Mouse (Mus musculus): Measurements from ENCODE around the gene Kcna5. TPM values are rescaled to one million over a fixed set of nuclear protein-coding genes. Genes with fewer than 3 reads are reported as not detected.
A peak's percentile ranks its signal among the peaks of the same experiment; 100 is the strongest.

Gene Kcna5
- polyA plus RNA-seq, 1 experiment, result 1.4 TPM

- TF ChIP-seq CTCF (IDR thresholded peaks at IDR 0.05; ENCODE audit: insufficient read depth, low read length) (no peak), POLR2A (IDR thresholded peaks at IDR 0.05; ENCODE audit: borderline replicate concordance, extremely low read depth, low read depth, low read length) (no peak)
- Histone ChIP-seq H3K4me1 (ENCODE audit: control insufficient read depth, insufficient read depth, low read length) (no peaks in the 10 kb centered on the region), H3K4me3 (replicated peaks; ENCODE audit: extremely low read depth, low read depth, low read length) (no peak overlapping the region)
- WGBS, result 78% methylated on average over 4 of the region's 4 CpGs
- no peak for DNase-seq
Observed at GRCm38 (mm10) chr6:126542724-126543123, 7.5 kb upstream of the Kcna5 start.

GRCm38 (mm10) chr6:126537512-126537911, 2.3 kb upstream of the Kcna5 start:
- TF ChIP-seq POLR2A (IDR thresholded peaks at IDR 0.05; ENCODE audit: borderline replicate concordance, extremely low read depth, low read depth, low read length) (no peak), CTCF (IDR thresholded peaks at IDR 0.05; ENCODE audit: insufficient read depth, low read length) (no peak)
- WGBS, result 53% methylated on average over 2 of the region's 2 CpGs
- Histone ChIP-seq H3K4me3 (replicated peaks; ENCODE audit: extremely low read depth, low read depth, low read length) (no peak overlapping the region), H3K4me1 (ENCODE audit: control insufficient read depth, insufficient read depth, low read length) (no peaks in the 10 kb centered on the region)
- no peak for DNase-seq

GRCm38 (mm10) chr6:126536926-126537325, 1.7 kb upstream of the Kcna5 start:
- 67% methylated on average over 4 of the region's 4 CpGs for WGBS
- TF ChIP-seq CTCF (IDR thresholded peaks at IDR 0.05; ENCODE audit: insufficient read depth, low read length) (no peak), POLR2A (IDR thresholded peaks at IDR 0.05; ENCODE audit: borderline replicate concordance, extremely low read depth, low read depth, low read length) (no peak)
- no peak for DNase-seq
- Histone ChIP-seq H3K4me3 (replicated peaks; ENCODE audit: extremely low read depth, low read depth, low read length) (no peak overlapping the region), H3K4me1 (ENCODE audit: control insufficient read depth, insufficient read depth, low read length) (no peaks in the 10 kb centered on the region)

GRCm38 (mm10) chr6:126535911-126536270, 679 bp upstream of the Kcna5 start:
- H3K4me1 ChIP-seq (ENCODE audit: control insufficient read depth, insufficient read depth, low read length), result no peaks in the 10 kb centered on the region
- H3K4me3 ChIP-seq (replicated peaks; ENCODE audit: extremely low read depth, low read depth, low read length), result no peak overlapping the region
- 35% methylated on average over 1 of the region's 1 CpGs for WGBS
- DNase-seq, result no peak
- TF ChIP-seq POLR2A (IDR thresholded peaks at IDR 0.05; ENCODE audit: borderline replicate concordance, extremely low read depth, low read depth, low read length) (no peak), CTCF (IDR thresholded peaks at IDR 0.05; ENCODE audit: insufficient read depth, low read length) (no peak)

DNA sequence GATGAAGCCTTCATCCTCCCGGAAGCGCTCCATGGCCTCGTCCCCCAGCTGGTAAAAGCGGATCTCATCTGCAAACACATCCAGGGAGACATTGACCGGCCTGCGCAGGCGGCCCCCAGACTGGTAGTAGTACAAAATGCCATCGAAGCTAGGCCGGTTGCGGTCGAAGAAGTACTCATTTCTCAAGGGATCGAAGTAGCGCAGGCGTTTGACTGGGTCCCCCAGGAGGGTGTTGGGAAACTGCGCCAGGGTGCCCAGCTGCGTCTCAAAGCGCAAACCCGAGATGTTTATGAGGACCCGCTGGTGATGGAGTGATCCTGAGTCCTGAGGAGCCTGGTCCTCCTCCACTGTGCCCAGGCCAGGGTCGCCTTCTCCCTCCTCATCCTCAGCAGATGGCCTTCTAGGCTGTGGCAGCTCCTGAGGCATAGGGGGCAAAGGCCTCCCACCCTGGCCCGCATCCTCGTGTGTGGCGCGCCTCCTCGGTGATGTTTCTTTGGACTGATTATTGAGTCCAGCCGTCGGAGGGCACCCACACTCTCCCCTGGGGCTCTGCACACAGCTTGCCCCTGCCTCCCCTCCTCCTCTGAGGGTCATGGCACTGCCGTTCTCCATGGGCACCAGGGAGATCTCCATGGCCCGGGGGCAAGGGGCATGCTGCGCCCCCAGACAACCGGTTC, 543 bp downstream of the Kcna5 start:
- TF ChIP-seq POLR2A (IDR thresholded peaks at IDR 0.05; ENCODE audit: borderline replicate concordance, extremely low read depth, low read depth, low read length) (no peak), CTCF (IDR thresholded peaks at IDR 0.05; ENCODE audit: insufficient read depth, low read length) (no peak)
- H3K4me3 ChIP-seq (replicated peaks; ENCODE audit: extremely low read depth, low read depth, low read length), result no peak overlapping the region
- DNase-seq, result no peak
- no peaks in the 10 kb centered on the region for H3K4me1 ChIP-seq (ENCODE audit: control insufficient read depth, insufficient read depth, low read length)
- 28% methylated on average over 31 of the region's 31 CpGs for WGBS

DNA sequence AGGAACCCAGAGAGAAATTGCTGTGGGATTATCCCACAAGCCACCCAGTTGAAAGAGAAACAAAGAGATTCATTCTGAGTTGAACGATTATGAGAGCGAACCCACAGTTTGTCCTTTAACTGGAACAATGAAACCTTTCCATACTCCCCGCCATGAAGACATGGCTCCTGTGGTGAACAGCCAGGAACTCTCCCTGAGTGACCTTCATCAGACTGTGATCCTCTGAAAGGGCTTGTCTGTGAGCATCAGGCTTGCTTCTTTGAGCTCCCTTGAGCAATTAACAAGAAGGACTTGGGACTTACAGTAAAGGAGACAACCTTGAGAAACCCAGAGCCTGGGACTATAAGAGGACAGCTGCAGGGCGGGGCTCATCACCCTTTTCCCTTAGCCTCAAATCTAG, 3.9 kb downstream of the Kcna5 start:
- no peak for DNase-seq
- Histone ChIP-seq H3K4me1 (ENCODE audit: control insufficient read depth, insufficient read depth, low read length) (no peaks in the 10 kb centered on the region), H3K4me3 (replicated peaks; ENCODE audit: extremely low read depth, low read depth, low read length) (no peak overlapping the region)
- no peak for TF ChIP-seq POLR2A (IDR thresholded peaks at IDR 0.05; ENCODE audit: borderline replicate concordance, extremely low read depth, low read depth, low read length)
- no peak for TF ChIP-seq CTCF (IDR thresholded peaks at IDR 0.05; ENCODE audit: insufficient read depth, low read length)
- 81% methylated on average over 4 of the region's 4 CpGs for WGBS

DNA sequence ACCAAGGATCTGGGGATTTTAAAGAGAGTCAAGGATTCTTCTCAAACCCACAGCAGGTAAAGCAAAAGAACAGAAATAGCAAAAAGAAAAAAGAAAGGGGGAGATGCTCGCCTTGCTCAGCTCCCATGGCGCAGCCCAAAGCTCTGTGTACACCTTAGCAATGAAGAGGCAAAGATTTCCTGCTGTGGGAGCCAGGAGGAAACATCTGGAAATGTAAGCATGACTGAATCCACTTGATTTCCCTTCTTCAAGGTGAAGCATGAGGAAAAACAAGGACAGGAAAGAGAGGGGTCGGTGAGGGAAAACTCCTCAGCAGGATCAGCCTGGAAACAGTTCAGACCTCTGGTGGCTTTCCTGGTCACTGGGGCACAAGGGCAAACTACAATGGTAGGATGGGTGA, 5.2 kb downstream of the Kcna5 start:
- H3K4me3 ChIP-seq (replicated peaks; ENCODE audit: extremely low read depth, low read depth, low read length), result no peak overlapping the region
- 50% methylated on average over 3 of the region's 3 CpGs for WGBS
- TF ChIP-seq CTCF (IDR thresholded peaks at IDR 0.05; ENCODE audit: insufficient read depth, low read length) (no peak), POLR2A (IDR thresholded peaks at IDR 0.05; ENCODE audit: borderline replicate concordance, extremely low read depth, low read depth, low read length) (no peak)
- no peaks in the 10 kb centered on the region for H3K4me1 ChIP-seq (ENCODE audit: control insufficient read depth, insufficient read depth, low read length)
- no peak for DNase-seq

GRCm38 (mm10) chr6:126514720-126515119, 20.5 kb downstream of the Kcna5 start:
- WGBS, result 28% methylated on average over 10 of the region's 10 CpGs
- Histone ChIP-seq H3K4me1 (ENCODE audit: control insufficient read depth, insufficient read depth, low read length) (no peaks in the 10 kb centered on the region), H3K4me3 (replicated peaks; ENCODE audit: extremely low read depth, low read depth, low read length) (no peak overlapping the region)
- no peak for DNase-seq
- TF ChIP-seq POLR2A (IDR thresholded peaks at IDR 0.05; ENCODE audit: borderline replicate concordance, extremely low read depth, low read depth, low read length) (no peak), CTCF (IDR thresholded peaks at IDR 0.05; ENCODE audit: insufficient read depth, low read length) (no peak)

DNA sequence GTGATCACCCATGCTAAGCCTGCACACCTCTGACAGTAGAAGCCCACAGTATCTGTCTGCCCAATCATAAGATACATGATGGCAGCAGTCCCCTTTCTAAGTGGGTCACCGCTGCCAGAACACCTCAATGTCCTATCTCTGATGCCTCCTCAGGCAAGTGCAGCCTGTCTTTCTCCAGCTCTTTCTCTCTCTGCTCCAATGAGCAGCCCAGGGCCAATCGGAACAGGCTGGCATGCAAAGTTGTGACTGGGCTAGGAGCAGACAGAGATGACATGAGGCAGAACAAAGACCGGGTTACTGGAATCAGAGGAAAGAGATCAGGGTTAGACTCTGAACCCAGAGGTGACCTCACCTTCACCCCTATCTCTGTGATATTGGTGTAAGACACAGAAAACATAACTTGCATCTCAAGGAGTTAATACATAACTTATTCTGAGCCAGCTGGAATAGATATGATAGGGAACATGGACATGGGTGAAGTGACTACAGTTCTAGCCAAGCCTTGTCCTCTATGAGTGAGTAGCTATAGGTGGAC, 21.4 kb downstream of the Kcna5 start:
- no peak for TF ChIP-seq POLR2A (IDR thresholded peaks at IDR 0.05; ENCODE audit: borderline replicate concordance, extremely low read depth, low read depth, low read length)
- no peak for TF ChIP-seq CTCF (IDR thresholded peaks at IDR 0.05; ENCODE audit: insufficient read depth, low read length)
- 79% methylated on average over 3 of the region's 3 CpGs for WGBS
- Histone ChIP-seq H3K4me3 (replicated peaks; ENCODE audit: extremely low read depth, low read depth, low read length) (no peak overlapping the region), H3K4me1 (ENCODE audit: control insufficient read depth, insufficient read depth, low read length) (no peaks in the 10 kb centered on the region)
- DNase-seq, result no peak

- WGBS, result 89% methylated on average over 3 of the region's 3 CpGs
- no peak overlapping the region for H3K4me3 ChIP-seq (replicated peaks; ENCODE audit: extremely low read depth, low read depth, low read length)
- no peaks in the 10 kb centered on the region for H3K4me1 ChIP-seq (ENCODE audit: control insufficient read depth, insufficient read depth, low read length)
- DNase-seq, result no peak
- TF ChIP-seq CTCF (IDR thresholded peaks at IDR 0.05; ENCODE audit: insufficient read depth, low read length), result 0 out of 2 replicates have a peak, but pooled peaks have one; percentile 3
- no peak for TF ChIP-seq POLR2A (IDR thresholded peaks at IDR 0.05; ENCODE audit: borderline replicate concordance, extremely low read depth, low read depth, low read length)
Observed at GRCm38 (mm10) chr6:126513154-126513553, 22.1 kb downstream of the Kcna5 start.

Data from lung, adult 2 months (tissue).